Mouse (Mus musculus): ENCODE data around the gene E2f2.

The E2f2 gene

DNA sequence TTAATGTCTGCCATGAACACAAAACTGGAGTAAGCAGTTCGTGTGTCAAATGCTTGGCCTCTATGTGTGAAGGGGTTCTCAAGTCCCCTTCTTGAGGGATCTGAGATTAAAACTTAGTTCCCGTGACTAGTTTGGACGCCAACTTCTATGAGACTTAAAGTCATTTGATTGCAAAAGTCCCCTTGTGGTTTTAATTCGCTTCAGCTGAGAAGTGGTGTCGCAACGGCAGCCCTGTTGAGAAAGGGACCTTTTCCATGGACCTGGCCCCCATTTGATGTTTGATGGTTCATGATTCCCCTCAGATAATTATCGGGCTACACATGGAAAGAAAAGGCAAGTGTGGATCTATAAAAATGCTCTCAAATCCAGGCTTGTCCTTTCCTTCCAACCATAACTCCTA lies 7.3 kb downstream of the E2f2 start:
- POLR2A ChIA-PET, result interaction anchor here in 3 of 4 experiments (0.5 to 5.6 kb wide), 34 partner anchors 8 to 585 kb away, joined by 3 to 71 read pairs (median 5); partner anchors contain the start of genes Rpl11 (in 3 of the 3), Asap3 (in 2 of the 3), E2f2 (in 1 of the 3) and Gale (in 1 of the 3)
- CTCF ChIA-PET, result interaction anchor here in 3 of 4 experiments (0.5 to 3.4 kb wide), 39 partner anchors 8 to 1347 kb away, joined by 3 to 54 read pairs (median 5); partner anchors contain the start of genes Asap3 (in 2 of the 3), E2f2 (in 1 of the 3), Fuca1 (in 1 of the 3) and Lactbl1 (in 1 of the 3)

- CTCF ChIA-PET, result interaction anchor here (0.5 to 3.4 kb wide), 53 partner anchors 7 to 1347 kb away, joined by 3 to 54 read pairs (median 4); partner anchors contain the start of genes Asap3 (in 2 of the 4), E2f2 (in 1 of the 4), Fuca1 (in 1 of the 4) and Lactbl1 (in 1 of the 4)
Measured at GRCm38 (mm10) chr4:136179998-136180397, 7.8 kb downstream of the E2f2 start.

DNA sequence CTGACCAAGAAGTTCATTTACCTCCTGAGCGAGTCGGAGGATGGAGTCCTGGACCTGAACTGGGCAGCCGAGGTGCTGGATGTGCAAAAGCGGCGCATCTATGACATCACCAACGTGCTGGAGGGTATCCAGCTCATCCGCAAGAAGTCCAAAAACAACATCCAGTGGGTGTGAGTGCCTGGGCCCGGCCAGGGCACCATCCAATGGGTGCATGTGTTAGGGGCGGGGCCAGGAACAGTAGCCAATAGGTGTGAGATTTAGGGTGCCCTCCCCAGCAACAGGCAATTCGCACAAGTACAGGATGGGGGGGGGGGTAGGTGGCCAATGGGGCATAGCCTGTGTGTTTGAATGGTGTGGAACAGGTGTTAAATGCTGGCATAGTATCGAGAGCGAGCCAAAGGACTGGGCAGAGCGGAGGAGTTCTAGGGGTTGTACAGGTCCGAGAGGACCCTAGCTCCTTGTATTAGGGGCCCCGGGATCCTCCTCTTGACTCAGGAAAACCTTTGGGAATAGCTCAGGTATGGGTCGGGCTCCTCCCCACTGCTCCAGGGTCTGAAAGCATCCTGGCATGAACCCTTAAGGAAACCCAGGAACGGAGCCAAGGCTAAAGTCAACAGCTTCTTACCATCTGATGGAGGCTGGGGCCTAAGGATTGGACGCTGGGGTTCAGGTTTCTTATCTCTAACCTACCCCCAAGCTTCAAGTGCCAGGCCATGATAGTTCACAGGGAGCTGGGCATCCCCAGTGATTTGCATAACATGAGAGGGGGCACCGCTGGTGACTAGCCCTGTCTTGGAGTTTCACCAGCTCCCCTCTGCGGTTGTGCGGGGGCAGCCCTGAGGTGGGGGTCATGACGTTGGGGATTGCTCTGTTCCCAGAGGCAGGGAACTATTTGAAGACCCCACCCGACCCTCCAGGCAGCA lies 8.5 kb downstream of the E2f2 start:
- CTCF ChIA-PET, result interaction anchor here (0.5 to 3.4 kb wide), 65 partner anchors 8 to 743 kb away, joined by 3 to 54 read pairs (median 4); partner anchors contain the start of genes Asap3 (in 2 of the 4), E2f2 (in 1 of the 4), Fuca1 (in 1 of the 4) and Lactbl1 (in 1 of the 4)

More at GRCm38 (mm10) chr4:136179998-136180397, 7.8 kb downstream of the E2f2 start:
- POLR2A ChIA-PET, result interaction anchor here in 3 of 4 experiments (0.5 to 5.6 kb wide), 42 partner anchors 8 to 584 kb away, joined by 3 to 71 read pairs (median 5); partner anchors contain the start of genes Rpl11 (in 3 of the 3), Asap3 (in 2 of the 3), E2f2 (in 2 of the 3) and Gale (in 1 of the 3)

GRCm38 (mm10) chr4:136181367-136181766 lies 9.2 kb downstream of the E2f2 start:
- POLR2A ChIA-PET, result interaction anchor here (0.6 to 5.6 kb wide), 31 partner anchors 9 to 1445 kb away, joined by 3 to 71 read pairs (median 7); partner anchors contain the start of genes E2f2 (in 3 of the 4), Asap3 (in 2 of the 4), Rpl11 (in 2 of the 4) and Pithd1 (in 1 of the 4)
- CTCF ChIA-PET, result interaction anchor here in 3 of 4 experiments (0.6 to 3.4 kb wide), 39 partner anchors 8 to 798 kb away, joined by 3 to 54 read pairs (median 5); partner anchors contain the start of genes Asap3 (in 2 of the 3) and E2f2 (in 1 of the 3)

More for the DNA sequence above, 8.5 kb downstream of the E2f2 start:
- POLR2A ChIA-PET, result interaction anchor here (0.6 to 5.6 kb wide), 48 partner anchors 8 to 293 kb away, joined by 3 to 71 read pairs (median 5); partner anchors contain the start of genes E2f2 (in 3 of the 4), Rpl11 (in 3 of the 4), Asap3 (in 2 of the 4) and Gale (in 1 of the 4)

- POLR2A ChIA-PET, result interaction anchor here (0.5 to 4.7 kb wide), 6 partner anchors 8 to 104 kb away, joined by 3 to 29 read pairs (median 4); partner anchors contain the start of gene E2f2 (in 2 of the 4)
- CTCF ChIA-PET, result interaction anchor here in 2 of 4 experiments (0.6 to 1.4 kb wide), 3 partner anchors 9 to 247 kb away, joined by 3 read pairs; no protein-coding TSS in a partner anchor
Measured at GRCm38 (mm10) chr4:136185375-136185774, 13.2 kb downstream of the E2f2 start.

DNA sequence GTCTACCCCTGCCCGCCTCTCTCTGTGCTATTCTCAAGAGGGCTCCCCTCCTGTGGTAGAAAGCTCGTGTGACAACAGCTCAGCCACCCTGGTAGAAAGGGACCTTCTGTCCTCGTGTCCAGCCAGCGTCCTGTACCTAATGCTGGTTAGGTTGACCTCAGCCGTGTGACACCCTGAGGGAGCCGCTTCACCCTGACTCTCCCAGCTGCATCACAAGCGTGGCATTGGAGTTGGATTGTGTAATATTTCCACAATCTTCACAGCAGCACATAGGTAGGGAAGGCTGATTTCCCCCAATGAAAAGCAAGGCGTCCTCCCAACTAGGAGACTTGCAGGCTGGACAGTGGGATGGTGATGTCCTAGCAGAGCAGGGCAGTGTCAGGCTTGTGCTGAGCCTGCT lies 14.1 kb downstream of the E2f2 start:
- CTCF ChIA-PET, result interaction anchor here in 1 of 4 experiments (1.2 to 1.4 kb wide), 2 partner anchors 8 to 33 kb away, joined by 3 read pairs; no protein-coding TSS in a partner anchor
- POLR2A ChIA-PET, result interaction anchor here in 2 of 4 experiments (0.6 to 4.7 kb wide), 4 partner anchors 8 to 13 kb away, joined by 3 to 29 read pairs (median 6); partner anchors contain the start of gene E2f2 (in 1 of the 2)

GRCm38 (mm10) chr4:136186739-136187472 lies 14.7 kb downstream of the E2f2 start:
- CTCF ChIA-PET, result interaction anchor here in 1 of 4 experiments (1.2 to 1.4 kb wide), 2 partner anchors 8 to 34 kb away, joined by 3 read pairs; no protein-coding TSS in a partner anchor
- POLR2A ChIA-PET, result interaction anchor here in 2 of 4 experiments (0.6 to 4.7 kb wide), 3 partner anchors 9 to 14 kb away, joined by 3 to 29 read pairs (median 3); partner anchors contain the start of gene E2f2 (in 1 of the 2)

- ChIA-PET CTCF (interaction anchor here (0.5 to 2.7 kb wide), 13 partner anchors 9 to 463 kb away, joined by 3 to 18 read pairs (median 4); partner anchors contain the start of gene Fuca1 (in 1 of the 4)), POLR2A (interaction anchor here in 2 of 4 experiments (1.1 to 7.5 kb wide), 10 partner anchors 9 to 226 kb away, joined by 3 to 71 read pairs (median 4); partner anchors contain the start of genes E2f2 (in 2 of the 2), Asap3 (in 1 of the 2) and Rpl11 (in 1 of the 2))
Measured at GRCm38 (mm10) chr4:136188973-136189737, 17.0 kb downstream of the E2f2 start.

- POLR2A ChIA-PET, result interaction anchor here in 2 of 4 experiments (1.1 to 7.5 kb wide), 8 partner anchors 10 to 137 kb away, joined by 3 to 71 read pairs (median 6); partner anchors contain the start of genes E2f2 (in 2 of the 2) and Rpl11 (in 1 of the 2)
- CTCF ChIA-PET, result interaction anchor here in 3 of 4 experiments (1.3 to 2.7 kb wide), 6 partner anchors 8 to 12 kb away, joined by 4 to 18 read pairs (median 6); no protein-coding TSS in a partner anchor
Measured at GRCm38 (mm10) chr4:136189912-136190311, 17.7 kb downstream of the E2f2 start.

DNA sequence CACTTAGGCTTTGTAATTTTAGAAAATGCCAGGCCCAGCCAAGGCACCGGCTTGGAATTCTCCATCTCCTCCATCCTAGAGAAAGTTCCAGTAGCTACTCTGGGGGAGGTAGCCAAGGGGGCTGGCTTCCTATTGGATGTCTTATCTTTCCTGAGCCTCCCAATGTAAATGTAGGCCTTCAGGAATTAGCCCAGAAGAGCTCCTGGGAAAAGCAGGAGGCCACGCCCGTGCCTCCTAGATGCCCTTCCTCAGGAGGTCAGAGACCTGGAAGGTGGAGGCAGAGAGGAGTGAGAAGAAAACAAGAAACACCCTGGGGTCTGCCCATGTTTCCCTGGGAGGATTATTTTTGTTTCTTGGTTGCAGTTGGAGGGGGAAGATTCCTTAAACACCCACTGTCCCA lies 21.4 kb downstream of the E2f2 start:
- ChIA-PET POLR2A (interaction anchor here (0.5 to 7.5 kb wide), 43 partner anchors 8 to 441 kb away, joined by 3 to 71 read pairs (median 4); partner anchors contain the start of genes Asap3 (in 3 of the 4), E2f2 (in 2 of the 4), Rpl11 (in 2 of the 4) and 6030445D17Rik (in 1 of the 4)), CTCF (interaction anchor here in 3 of 4 experiments (0.6 to 5.5 kb wide), 23 partner anchors 9 to 456 kb away, joined by 3 to 54 read pairs (median 5); partner anchors contain the start of genes E2f2 (in 1 of the 3) and Fuca1 (in 1 of the 3))

DNA sequence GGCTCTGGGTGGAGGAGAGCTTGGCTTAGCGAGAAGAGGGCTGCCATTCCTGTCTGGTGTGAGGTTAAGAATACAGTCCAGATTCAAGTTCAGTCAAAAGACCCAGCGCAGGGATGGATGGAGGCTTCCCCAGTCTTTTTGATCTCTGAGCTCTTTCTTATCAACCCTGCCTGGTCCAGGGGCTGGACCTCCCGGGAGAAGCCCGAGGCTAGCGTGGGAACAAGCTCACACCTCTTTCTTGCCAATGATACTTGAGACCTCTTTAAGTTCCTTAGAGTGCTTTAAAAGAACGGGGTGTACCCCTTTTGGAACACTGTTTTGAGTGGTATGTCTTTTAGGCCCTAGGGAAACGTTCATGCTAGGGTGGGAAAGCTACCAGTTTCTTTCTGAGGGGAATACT lies 22.8 kb downstream of the E2f2 start:
- POLR2A ChIA-PET, result interaction anchor here in 3 of 4 experiments (0.8 to 7.5 kb wide), 13 partner anchors 10 to 163 kb away, joined by 3 to 71 read pairs (median 5); partner anchors contain the start of genes Asap3 (in 1 of the 3), E2f2 (in 1 of the 3) and Rpl11 (in 1 of the 3)
- CTCF ChIA-PET, result interaction anchor here (0.6 to 5.5 kb wide), 8 partner anchors 9 to 188 kb away, joined by 3 to 54 read pairs (median 4); no protein-coding TSS in a partner anchor

DNA sequence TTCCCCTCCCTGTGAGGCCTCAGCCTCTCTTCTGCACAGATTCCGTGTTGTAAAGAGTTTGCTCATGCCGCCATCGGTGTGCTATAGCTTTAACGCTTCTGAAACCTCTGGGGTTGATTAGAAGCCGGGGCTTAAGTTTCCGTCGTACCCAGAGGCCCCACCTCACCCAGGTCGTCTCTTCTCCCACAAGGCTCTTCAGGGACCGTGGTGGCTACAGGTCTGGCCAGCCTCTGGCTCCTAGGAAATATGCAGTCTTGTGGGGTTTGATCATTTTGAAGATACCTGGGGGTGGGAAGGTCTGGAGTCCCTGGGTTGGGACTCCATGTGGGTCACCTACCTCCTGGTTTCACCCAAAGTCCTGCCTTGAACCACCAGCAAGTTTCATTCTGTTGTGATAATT lies 23.4 kb downstream of the E2f2 start:
- POLR2A ChIA-PET, result interaction anchor here in 3 of 4 experiments (0.9 to 7.5 kb wide), 11 partner anchors 10 to 164 kb away, joined by 3 to 71 read pairs (median 5); partner anchors contain the start of genes Asap3 (in 1 of the 3) and E2f2 (in 1 of the 3)
- CTCF ChIA-PET, result interaction anchor here (0.5 to 5.5 kb wide), 11 partner anchors 15 to 188 kb away, joined by 3 to 54 read pairs (median 4); no protein-coding TSS in a partner anchor

- CTCF ChIA-PET, result interaction anchor here in 3 of 4 experiments (0.5 to 5.5 kb wide), 9 partner anchors 15 to 126 kb away, joined by 3 to 54 read pairs (median 3); no protein-coding TSS in a partner anchor
- POLR2A ChIA-PET, result interaction anchor here in 2 of 4 experiments (0.7 to 3.2 kb wide), 5 partner anchors 11 to 54 kb away, joined by 3 to 25 read pairs (median 5); partner anchors contain the start of gene Asap3 (in 1 of the 2)
Measured at GRCm38 (mm10) chr4:136196201-136196600, 24.0 kb downstream of the E2f2 start.

DNA sequence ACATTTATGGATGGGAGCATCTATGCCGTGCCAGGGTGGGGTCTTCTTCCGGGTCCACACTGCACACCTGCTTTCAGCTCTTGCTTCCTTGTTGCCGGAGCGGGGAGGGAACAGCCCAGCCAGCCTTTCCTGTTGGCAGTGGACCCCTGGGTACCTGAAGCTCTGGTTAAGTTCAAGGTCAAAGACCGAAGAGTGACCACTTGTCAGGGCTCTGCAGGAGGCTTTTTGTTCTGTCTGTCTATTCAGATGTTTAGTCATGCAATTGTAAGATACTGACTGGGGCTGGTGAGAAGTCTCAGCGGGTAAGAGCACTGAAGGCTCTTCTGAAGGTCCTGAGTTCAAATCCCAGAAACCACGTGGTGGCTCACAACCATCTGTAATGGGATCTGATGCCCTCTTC lies 26.7 kb downstream of the E2f2 start:
- ChIA-PET POLR2A (interaction anchor here in 2 of 4 experiments (0.6 to 3.5 kb wide), 5 partner anchors 19 to 28 kb away, joined by 3 to 12 read pairs (median 4); partner anchors contain the start of gene E2f2 (in 1 of the 2)), CTCF (interaction anchor here (0.6 to 1.8 kb wide), 8 partner anchors 9 to 208 kb away, joined by 3 to 9 read pairs (median 4); no protein-coding TSS in a partner anchor)
